Mouse (Mus musculus) forelimb bud, embryonic 11.5 days (tissue): ENCODE data around the gene Ccr10.
A peak's percentile ranks its signal among the peaks of the same experiment; 100 is the strongest.
"Not testable (repeated sequence)": the region's sequence is repeated elsewhere in the genome, so short reads cannot be mapped to it uniquely, and the experiment has no call there.

Experiments
- DNase-seq: peaks from one replicate; pipeline ENCODE4 v3.0.0-alpha.2; 2012; ENCODE audit warnings: low read depth, low spot score

Ccr10 gene

DNA sequence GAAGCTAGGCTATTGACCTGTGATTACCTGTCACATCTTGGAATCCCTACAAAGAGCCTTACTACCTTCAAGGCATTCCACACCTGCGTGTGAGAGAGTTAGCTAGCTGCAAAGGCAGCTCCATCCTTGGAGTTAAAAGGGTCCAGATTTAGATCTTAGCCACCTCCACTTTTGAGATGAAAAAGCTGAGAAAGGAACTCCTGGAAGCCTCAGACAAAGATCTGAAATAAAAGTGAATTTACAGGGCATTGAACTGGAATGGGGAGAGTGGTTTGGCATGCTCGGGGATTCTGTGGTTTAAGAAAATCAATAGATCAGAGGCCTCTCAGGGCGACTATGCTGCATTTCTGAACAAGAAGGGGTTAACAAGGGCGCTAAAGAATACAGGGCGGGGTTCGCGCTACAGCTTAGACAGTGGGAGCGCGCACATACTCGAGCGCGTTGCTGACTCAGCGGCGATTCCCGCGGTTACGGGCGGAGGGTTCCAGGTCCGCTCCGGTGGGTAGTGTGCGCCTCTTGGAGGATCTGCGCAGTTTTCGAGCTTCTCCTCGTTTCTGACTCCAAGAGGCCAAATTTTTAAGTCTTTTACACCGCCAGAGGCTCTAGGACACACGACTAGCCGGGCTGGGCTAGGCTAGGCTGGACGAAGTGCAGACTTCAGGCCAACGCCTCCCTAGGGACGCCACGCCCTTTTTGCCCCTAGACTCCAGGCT is 3.4 kb downstream of the Ccr10 start:
- DNase-seq, result peak; percentile 72

GRCm38 (mm10) chr11:101170811-101171610 is 4.2 kb downstream of the Ccr10 start, which contains the start of gene Plekhh3:
TSS of gene Plekhh3 (minus strand) at chr11:101171351.
- peak; percentile 97 for DNase-seq

GRCm38 (mm10) chr11:101170354-101170810 is 4.9 kb downstream of the Ccr10 start, which contains the start of gene Cntnap1:
TSS of gene Cntnap1 (plus strand) at chr11:101170523.
- DNase-seq, result no peak

DNA sequence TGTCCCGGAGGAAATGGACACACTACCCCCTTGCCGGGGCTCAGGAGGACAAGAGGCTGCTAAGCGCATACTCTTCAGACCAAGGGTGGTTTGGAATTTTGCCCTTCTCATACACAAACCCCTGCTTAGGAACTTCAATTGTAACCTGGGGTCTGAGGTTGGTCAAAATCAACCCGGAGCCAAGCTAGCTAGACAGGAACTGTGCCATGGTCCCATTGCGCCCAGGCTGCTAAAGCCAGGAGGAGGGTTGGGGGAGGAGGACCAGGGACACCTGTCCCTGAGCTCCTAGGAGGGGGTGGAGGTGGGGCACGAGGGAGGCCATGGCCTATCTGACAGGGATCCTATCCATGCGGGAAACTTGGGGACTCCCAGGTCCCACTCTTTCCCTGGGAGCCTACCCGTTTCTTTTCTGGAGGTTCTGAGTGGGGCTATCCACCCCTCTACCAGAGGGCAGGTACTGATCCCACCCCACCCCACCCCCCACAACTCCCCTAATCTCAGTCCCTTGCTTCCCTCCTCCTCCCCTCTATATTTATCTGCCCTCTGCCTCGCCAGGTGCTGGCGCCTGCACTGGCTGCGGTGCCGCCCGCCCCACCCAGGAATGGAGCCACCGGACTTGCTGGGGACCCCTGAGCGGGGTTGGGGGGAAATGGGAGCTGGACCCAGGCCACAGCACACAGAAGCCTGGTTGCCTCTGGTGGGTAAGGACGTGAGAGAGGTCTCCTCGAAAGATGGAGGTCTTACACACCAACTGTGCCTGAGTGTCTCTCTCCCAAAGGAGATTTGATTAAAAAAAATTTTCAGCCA is 5.7 kb downstream of the Ccr10 start:
- no peak for DNase-seq

- DNase-seq, result no peak
Measured at GRCm38 (mm10) chr11:101168301-101168980, 6.8 kb downstream of the Ccr10 start.

DNA sequence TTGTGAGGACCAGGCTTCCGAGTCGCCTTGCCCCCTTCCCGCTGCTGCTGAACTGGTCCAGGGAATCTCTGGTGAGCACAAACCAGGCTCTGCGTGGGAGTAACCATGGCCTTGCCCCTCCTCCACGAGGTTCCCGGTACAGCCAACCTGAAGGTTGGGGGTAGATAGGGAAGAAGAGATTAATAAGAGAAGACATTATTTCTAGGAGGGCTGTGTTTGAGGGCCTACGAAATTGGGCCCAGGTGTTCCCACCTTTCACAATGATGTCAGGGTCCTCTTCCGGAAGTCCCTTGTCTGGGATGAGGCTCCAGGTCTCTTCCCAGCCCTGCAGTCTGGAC is 7.3 kb downstream of the Ccr10 start:
- no peak for DNase-seq

DNA sequence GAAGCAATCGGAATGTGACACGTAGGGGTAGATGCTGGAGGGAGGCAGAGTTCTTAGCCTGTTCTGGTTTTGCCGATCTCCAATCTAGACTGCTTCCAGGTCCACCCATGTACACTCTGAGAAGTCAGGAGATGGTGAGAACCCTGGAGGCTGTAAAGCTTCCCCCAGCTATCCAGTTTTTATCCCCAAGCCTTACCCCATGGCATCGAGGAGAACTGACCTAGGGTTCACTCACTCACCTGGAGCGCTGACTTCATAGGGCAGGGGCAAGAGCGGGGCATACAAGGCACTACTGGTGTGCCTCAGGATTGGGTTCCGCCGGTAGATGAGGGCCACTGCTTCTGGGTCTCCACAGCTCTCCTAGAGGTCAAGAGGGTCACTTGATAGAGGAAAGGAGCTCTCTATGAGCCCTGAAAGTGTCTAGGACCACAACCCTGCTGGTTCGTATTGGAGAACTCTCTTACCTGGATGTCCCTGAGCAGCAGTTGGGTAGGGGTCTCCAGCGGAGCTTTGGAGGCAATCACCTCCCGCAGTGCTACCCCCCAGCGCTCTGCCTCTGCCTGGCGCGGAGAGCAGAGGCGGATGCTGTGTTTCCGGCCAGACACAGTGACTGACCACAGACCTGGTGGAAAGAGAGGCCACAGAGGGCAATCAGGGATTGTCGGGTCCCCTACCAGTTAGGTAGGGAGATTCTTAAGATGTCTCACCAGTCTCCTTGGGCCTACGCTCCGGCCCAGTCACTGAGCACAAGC is 7.9 kb downstream of the Ccr10 start:
- no peak for DNase-seq

DNA sequence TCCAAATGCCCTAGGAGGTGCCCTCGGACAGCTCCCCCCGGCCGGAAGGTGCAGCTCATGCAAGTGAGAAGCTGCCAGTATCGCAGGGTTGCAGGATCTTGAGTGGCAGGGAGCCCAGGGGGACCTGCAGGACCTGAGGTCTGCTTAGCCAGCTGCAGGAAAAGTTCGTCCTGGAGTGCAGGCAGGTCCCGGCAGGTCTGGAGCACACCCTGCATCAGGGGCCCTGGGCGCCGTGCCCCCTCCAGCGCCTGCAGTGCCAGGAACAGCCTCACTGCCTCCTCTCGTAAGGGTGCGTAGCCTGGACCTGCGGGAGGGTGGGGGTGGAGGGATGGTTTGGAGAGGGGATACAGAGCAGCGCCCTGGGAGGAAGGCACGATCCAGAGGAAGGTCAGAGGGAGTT is 8.9 kb downstream of the Ccr10 start:
- no peak for DNase-seq

DNA sequence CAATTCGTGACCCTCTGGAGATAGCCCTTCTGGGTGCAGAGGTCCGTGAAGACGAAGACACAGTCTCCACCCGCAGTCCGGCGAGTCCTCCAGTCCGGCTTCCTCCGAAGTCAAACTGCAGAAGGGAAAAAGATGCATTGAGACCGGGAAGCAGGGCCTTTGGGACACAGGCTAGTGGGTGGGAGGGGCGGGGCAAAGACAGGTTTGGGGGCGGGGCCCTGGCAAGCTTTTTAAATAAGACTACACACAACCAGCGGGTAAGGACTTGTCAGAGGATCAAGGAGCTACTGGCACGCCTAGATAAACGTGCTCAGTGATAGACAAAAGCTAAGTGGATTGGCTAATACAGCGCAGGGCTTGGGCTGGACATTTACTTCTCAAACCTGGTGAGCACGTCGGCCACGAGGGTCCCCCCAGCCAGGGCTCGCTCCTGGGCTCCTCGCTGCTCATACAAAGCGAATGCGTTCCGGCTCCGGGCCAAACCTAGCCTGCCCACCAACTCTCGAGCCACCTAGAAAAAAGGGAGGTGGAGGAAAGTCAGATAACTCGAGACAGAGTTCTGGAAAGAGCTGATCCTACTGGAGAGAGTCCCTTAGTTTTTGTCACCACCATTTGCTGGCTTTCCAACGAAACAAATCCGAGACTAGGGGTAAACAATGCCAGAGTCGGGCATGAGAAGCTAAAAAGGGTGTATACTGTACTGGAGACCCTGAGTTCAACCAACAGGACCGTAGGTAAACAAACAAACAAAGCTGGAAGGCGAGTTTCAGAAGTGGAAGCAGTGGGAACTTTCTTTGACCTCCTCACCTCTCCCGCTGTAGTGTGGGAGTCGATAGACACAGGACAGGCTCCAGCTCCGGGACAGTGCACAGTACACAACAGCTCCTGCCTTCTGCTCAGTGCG is 10.3 kb downstream of the Ccr10 start:
- no peak for DNase-seq

DNA sequence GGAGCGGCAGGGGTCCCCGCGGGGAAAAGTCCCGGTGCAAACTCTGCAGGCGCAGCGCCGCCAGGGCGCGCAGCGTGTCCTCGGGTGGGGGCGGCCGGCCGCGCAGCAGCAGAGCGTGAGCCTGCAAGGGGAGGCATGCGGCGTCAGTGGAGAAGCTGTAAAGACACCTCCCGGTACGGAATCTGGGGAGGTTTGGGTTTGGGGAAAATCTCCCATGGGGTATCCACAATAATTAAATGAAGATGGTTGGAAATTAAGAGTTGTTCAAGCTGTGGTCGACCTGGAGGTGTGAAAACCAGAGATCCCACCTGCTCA is 10.9 kb downstream of the Ccr10 start:
- no peak for DNase-seq

- no peak for DNase-seq
Measured at GRCm38 (mm10) chr11:101163476-101164350, 11.5 kb downstream of the Ccr10 start.

GRCm38 (mm10) chr11:101162772-101163171 is 12.5 kb downstream of the Ccr10 start:
- no peak for DNase-seq

- no peak for DNase-seq
Measured at GRCm38 (mm10) chr11:101162301-101162700, 12.9 kb downstream of the Ccr10 start.

DNA sequence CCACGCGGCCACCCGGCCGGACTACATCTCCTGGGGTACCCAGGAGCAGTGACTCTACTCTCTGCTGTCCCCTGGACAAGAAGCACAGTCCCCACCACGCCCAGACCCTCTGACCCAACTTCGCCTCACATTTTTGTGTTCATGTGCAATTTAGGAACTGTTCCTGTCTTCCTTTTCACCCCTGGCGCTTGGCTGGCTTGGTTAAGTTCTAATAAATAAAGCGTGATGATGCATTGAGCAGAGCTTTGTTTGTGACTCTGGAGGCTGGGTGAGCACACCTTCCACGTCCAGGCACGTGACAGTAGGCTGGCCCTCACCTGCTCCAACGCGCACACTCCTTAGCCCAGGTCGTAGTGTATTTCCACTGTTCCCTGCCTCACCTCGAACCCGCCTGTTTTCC is 13.7 kb downstream of the Ccr10 start:
- no peak for DNase-seq

DNA sequence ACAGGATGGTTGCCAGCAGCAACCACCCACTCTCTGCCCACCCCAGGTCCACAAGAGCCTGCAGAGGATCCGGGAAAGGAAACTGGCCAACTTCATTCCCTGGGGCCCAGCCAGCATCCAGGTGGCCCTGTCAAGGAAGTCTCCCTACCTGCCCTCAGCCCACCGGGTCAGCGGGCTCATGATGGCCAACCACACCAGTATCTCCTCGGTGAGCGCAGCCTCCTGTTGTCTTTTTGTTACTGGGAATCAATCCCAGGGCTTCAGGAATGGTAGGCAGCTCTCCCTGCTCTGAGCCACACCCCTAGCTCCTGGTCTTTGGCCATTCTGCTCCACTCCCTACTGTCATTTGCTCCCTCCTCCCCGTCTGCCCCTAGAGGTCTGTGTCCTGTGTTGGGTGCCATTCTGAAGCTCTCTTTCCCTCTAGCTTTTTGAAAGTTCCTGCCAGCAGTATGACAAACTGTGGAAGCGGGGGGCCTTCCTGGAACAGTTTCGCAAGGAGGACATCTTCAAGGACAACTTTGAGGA is 14.2 kb downstream of the Ccr10 start:
- not testable (repeated sequence) for DNase-seq

DNA sequence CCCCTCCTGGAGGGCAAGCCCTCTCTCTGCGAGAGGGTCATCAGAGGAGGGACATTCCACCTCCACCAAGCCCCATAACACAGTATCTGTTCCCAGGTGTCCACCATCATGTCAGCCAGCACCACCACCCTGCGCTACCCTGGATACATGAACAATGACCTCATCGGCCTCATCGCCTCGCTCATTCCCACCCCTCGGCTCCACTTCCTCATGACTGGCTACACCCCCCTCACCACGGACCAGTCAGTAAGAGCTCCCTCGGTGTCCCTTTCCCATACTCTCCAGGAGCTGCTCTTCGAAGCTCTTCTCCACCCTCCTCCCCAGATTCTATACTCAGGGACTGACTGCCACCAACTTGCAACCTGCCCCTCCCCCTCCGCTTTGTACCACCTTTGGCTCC is 15.1 kb downstream of the Ccr10 start:
- not testable (repeated sequence) for DNase-seq

- DNase-seq, result peak; percentile 67
Measured at GRCm38 (mm10) chr11:101155728-101156371, 19.4 kb downstream of the Ccr10 start, which contains the start of gene Tubg2. TSS of gene Tubg2 (plus strand) at chr11:101155907.

- no peak for DNase-seq
Measured at GRCm38 (mm10) chr11:101155151-101155550, 20.1 kb downstream of the Ccr10 start.
